Mouse (Mus musculus) skeletal muscle tissue, adult 2 months (tissue): ENCODE data around the gene Mmp14.

Experiments used
- DNase-seq: peaks from one replicate; pipeline ENCODE4 v3.0.0-alpha.2; 2012; ENCODE audit warnings: low read depth, low spot score

The Mmp14 gene

DNA sequence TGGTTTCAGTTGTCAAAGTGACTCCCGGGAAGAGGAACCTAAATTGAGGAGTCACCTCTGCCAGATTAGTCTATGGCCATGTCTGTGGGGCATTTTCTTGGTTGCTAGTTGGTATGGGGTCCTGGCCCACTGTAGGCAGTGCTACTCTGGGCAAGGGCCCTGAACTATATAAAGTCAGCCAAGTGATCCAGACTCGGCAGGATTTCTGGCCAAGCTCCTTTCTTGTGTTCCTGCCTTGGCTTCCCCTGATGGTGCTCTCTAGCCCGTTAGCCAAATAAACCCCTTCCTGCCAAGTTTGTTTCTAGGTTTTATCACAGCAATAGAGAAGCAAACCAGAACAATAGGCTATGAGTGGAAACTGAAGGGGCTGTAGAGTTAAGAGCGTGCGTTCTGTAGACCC is 43.3 kb downstream of the Mmp14 start:
- no peak for DNase-seq

GRCm38 (mm10) chr14:54475941-54476844 is 44.8 kb downstream of the Mmp14 start, which contains the start of gene Rem2:
Gene Rem2 (plus strand): TSS chr14:54476100.
- no peak for DNase-seq

GRCm38 (mm10) chr14:54477172-54477909 is 45.9 kb downstream of the Mmp14 start:
- DNase-seq, result no peak

DNA sequence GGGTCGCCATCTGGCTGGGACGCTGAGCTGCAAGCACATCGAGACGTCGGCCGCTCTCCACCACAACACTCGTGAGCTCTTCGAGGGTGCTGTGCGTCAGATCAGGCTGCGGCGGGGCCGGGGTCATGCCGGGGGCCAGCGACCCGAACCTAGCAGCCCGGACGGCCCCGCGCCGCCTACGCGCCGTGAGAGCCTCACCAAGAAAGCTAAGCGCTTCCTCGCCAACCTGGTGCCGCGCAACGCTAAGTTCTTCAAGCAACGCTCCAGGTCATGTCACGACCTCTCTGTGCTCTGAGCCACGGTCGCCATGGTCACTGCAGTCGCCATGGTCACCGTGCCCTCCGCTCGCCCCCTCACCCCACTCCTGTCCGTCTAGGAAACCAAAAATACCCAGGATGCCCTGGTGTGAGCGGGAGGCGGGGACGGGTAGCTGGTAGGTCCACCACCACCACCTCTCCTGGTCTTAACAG is 48.1 kb downstream of the Mmp14 start:
- DNase-seq, result no peak

DNA sequence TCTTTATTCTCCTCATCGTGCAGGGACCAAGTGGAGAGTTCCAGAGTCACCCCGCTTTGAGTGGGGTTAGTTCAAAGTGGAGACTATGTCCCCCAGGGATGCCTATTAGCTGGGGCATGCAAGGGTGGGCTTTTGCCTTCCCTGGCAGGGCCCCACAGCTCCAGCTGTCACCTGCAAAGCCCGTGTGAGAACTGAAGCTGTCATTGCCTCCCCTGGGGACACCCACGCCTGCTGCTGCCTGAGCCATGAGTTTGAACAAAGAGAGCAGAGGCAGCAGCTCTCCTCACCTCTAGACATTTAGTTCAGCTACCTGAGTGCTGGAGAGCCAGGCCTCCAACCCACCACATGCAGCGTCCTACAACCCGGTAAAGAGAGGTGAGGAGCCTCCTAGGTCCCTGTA is 49.3 kb downstream of the Mmp14 start:
- no peak for DNase-seq

GRCm38 (mm10) chr14:54481402-54481801 is 50.0 kb downstream of the Mmp14 start:
- DNase-seq, result no peak

DNA sequence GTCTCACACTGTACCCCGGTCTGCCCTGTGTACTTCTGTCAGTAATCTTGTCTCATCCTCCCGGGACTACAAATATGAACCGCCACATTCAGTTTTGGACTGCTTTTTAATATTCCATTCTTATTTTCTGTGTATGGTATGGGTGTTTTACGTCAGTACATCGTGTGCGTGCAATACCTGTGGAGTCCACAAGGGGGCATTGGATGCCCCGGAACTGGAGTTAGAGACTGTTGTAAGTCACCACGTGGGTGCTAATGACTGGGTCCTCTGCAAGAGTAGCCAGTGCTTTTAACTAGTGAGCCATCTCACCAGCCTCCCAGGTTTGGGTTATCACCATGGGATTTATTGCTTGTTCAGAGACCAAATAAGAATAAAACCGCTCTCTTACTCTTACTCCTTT is 51.1 kb downstream of the Mmp14 start:
- no peak for DNase-seq

DNA sequence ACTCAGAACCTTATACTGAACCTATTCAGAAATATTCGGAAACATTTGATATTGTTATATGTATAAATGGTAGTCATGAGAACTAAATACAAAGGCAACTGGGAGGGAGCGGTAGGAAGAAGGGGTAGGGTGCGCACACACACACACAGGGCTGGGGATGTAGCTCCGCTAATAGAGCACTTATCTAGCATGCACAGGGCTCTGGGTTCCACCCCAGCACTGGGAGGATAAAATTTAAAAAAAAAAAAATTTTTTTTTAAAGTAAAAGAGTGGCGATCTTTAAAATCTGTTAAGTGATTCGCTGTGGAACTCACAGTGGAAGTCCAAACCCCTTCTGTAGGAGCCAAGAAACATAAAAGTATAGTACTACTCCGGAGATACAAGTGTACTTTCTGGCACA is 54.5 kb downstream of the Mmp14 start:
- DNase-seq, result no peak

GRCm38 (mm10) chr14:54487732-54488131 is 56.3 kb downstream of the Mmp14 start:
- no peak for DNase-seq

- no peak for DNase-seq
Observed at GRCm38 (mm10) chr14:54488350-54488749, 56.9 kb downstream of the Mmp14 start.

DNA sequence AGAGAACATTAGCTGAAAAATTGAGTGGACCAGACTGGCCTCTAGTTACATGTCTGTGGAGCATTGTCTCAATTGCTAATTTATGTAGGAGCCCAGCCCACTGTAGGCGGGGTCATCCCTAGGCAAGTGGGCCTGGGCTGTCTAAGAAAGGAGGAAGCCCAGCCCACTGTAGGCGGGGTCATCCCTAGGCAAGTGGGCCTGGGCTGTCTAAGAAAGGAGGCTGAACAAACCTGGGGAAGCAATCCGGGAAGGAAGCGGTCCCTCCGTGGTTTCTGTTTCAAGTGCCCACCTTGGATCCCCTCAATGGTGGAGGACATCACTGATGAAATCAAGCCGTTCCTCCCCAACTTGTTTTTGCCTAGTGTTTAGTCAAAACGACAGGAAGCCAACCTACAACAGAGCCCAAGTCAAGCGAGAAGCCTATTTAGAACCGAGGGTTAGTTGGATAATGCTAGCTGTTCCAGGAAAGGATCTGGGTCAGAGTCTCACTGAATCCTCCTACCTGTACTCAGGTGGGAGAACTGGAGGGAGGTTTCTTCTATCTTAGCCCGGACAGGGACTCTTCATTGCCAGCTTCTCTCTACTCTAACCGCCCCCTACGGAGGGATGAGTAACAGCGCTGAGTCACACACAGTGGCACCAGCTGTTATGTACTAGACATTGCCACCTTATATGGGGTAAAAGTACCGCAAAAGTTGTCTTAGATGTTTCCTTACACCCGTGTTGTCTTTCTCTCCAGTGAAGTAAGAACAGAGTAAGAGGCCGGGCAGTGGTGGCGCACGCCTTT is 61.1 kb downstream of the Mmp14 start:
- DNase-seq, result no peak

- no peak for DNase-seq
Observed at GRCm38 (mm10) chr14:54493236-54493635, 61.8 kb downstream of the Mmp14 start.

DNA sequence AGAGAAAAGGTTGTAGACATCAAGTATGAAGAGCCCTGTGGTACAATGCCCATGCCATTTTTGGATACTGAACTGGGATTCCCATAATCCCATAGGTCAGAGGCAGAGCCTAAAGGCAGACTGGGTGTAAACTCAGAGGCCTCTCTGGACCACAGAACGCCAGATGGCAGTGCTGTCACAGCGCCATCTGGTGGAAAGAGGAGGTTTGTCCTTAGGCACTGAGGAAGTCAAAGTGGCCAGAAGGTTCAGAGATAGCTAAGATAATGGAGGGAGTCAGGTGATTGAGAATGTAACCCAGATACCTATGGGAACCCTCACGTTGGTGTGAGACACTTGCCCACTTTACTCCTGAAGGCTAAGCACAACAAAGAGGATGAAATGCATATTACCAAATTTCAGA is 62.8 kb downstream of the Mmp14 start:
- DNase-seq, result peak; percentile 45
